Mouse (Mus musculus) erythroblast, embryonic 14.5 days (primary cell): ENCODE results near the gene Bap1.

Source experiments
- GATA1 ChIP-seq: IDR thresholded peaks from 2 replicates; pipeline ENCODE4 v1.6.1; 2012; ENCODE audit warnings: low read length, inconsistent platforms, mixed read lengths
- TAL1 ChIP-seq: IDR thresholded peaks from 3 replicates; pipeline ENCODE4 v1.6.1; 2012; ENCODE audit warnings: low read length, inconsistent platforms, mixed read lengths

- TF ChIP-seq TAL1 = no peak
- TF ChIP-seq GATA1 = no peak
Observed at GRCm38 (mm10) chr14:31228234-31228633, 23.0 kb upstream of the Bap1 start.
